ENCODE assay signal across 1 mouse cellular context in the genomic region with DNA sequence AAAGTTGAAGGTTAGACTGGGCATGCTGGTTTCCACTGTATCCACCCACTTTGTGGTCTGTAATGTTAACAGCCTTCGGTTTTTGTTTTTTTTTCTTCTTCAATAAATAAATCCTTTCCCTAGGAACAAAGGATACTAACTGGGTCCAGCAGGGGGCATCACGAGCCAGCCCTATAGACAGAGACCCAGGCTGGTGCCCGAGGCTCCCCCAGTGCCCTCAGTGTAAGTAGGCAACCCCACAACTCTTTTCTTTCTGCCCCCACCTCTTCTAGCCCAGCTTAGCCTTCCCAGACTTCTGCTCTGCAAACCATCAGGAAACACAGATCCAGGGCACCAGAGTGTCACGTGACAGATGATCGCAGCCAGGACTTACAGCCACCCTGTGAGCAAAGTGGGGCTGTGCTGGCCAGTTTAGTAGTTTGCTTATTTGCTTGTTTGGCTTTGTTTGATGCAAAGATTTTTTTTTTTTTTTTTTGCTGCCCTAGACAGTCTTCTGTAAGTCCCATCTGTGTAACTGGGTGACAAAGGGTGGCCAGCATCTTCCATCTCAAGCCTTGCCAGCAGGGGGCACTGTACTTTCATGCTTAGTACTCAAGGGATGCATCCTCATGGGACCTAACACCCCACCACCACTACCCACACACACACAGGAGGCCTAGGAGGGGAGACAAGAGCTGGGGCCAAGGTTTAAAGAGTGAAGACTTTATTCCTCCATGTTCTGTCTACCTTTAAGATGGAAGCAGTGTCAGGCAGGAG.
TF ChIP-seq lines count a peak whose summit lies in the region.

No protein-coding gene starts in this region.

TF ChIP-seq in CH12.LX, 34 proteins besides CTCF, POLR2A, EP300 and RAD21 (continued from another document):
- TF ChIP-seq PAX5 (IDR thresholded peaks at IDR 0.05; ENCODE audit: low read length) (no peak), SIN3A (IDR thresholded peaks at IDR 0.05; ENCODE audit: low read length) (no peak), TBP (conservative IDR thresholded peaks at IDR 0.05; ENCODE audit: low read depth, low read length) (no peak), IRF4 (IDR thresholded peaks at IDR 0.05; ENCODE audit: low read depth, low read length) (no peak), ZNF384 (IDR thresholded peaks at IDR 0.05; ENCODE audit: low read depth, low read length) (no peak), ETS1 (conservative IDR thresholded peaks at IDR 0.05; ENCODE audit: low read depth, low read length) (no peak), USF2 (conservative IDR thresholded peaks at IDR 0.05; ENCODE audit: low read depth, low read length) (no peak), MXI1 (IDR thresholded peaks at IDR 0.05; ENCODE audit: low read depth, low read length) (no peak), MAZ (IDR thresholded peaks at IDR 0.05; ENCODE audit: low read depth, low read length) (no peak), CHD1 (IDR thresholded peaks at IDR 0.05; ENCODE audit: low read depth, low read length) (no peak), ZMIZ1 (IDR thresholded peaks at IDR 0.05; ENCODE audit: low read depth, low read length) (no peak), USF1 (IDR thresholded peaks at IDR 0.05; ENCODE audit: low read depth, low read length) (no peak)
TF ChIP-seq in CH12.LX: peak in this region for 0.
